Mouse (Mus musculus): ENCODE data around the gene Ptbp1.
A peak's percentile ranks its signal among the peaks of the same experiment; 100 is the strongest.

The Ptbp1 gene

DNA sequence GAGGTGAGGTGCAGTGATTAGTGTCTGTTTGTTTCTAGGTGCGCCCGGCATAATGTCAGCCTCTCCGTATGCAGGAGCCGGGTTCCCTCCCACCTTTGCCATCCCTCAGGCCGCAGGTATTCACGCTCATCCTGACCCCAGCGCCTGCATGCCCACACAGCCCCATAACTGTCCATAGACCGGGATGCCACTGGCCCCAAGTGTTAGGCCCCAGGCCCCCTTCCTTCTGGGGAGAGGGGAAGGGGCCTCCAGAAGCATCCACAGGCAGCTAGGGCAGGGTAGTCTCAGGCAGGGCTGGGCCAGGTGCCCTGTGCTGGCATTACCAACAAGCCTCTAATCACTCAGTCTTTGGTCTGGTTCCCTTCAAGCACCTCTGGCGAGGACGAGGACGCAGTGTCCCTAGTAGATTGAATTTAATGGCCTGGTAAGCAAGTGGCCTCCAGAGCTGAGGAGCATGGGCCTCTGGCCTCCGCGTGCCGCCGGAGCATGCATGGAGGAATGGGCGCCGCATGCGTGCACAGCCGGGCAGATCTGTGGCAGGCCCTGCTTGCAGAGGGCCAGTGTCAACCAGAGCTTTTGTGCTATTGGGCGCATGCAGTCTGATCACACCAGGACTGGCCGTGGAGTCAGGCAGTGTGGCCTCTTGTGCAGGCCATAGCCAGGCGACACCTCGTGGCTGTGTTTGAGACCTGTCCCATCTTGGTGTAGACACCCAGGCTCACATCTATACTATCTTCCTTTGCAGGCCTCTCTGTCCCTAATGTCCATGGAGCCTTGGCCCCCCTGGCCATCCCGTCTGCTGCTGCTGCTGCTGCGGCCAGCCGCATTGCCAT lies 6.1 kb downstream of the Ptbp1 start:
- DNase-seq, result no peak

GRCm38 (mm10) chr10:79861230-79862048 lies 7.2 kb downstream of the Ptbp1 start:
- peak; percentile 77 to 85 for DNase-seq

- no peak for DNase-seq
Observed at GRCm38 (mm10) chr10:79862049-79862788, 8.0 kb downstream of the Ptbp1 start.

GRCm38 (mm10) chr10:79862925-79863324 lies 8.7 kb downstream of the Ptbp1 start:
- DNase-seq, result no peak

DNA sequence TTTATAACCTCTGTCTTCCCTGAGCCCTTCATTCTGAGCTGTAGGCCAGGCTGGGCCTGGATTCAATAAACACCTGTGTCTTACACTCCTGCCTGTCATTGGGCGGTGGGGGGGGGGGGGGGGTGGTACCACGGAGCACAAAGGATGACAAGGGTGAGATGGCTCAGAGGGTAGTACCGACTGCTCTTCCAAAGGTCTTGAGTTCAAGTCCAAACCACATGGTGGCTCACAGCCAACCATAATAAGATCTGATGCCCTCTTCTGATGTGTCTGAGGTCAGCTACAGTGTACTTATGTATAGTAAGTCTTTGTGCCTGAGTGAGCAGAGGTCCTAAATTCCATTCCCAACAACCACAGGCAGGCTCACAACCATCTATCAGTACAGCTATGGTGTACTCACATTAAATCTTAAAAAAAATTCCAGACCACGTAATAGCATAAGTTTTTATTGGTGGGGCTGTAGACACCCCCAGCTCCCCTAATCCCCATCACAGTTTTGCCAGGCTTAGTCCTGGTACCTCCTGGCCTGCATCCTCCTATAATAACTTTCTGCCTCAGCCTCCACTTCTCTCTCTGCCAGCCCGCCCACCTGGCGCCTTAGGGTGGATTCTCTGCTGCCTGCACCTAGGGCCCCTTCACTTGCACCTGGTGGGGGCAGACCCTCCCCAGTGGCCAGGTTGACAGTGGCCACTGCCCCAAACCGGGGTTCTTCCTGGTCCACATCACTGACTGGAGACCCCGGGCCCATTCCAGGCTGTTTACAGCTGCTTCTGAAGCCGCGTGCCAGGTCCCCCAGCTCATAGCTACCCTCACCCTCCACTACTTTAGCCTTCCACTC lies 10.3 kb downstream of the Ptbp1 start:
- DNase-seq, result no peak

DNA sequence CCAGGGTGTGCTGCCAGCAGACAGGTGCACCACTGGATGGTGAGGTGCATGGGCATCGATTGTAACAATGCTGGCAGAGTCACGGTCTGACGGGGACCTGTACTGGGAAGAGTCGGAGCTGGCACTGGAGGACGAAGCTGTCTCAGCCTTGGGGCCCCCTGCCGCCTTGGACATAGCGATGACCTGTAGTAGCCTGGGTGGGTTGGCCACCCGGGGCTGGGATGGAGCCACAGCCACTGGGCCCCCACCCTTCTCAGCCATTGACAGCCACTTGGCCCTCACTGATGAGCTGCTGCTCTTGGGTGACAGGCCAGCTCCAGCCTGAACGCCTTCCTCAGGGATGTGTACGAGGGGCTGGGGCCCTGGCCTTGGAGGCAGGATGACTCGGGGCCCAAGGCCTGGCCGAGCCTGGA lies 11.0 kb downstream of the Ptbp1 start:
- no peak for DNase-seq

- peak; percentile 48 to 55 for DNase-seq
Observed at GRCm38 (mm10) chr10:79865801-79866295, 11.6 kb downstream of the Ptbp1 start.

DNA sequence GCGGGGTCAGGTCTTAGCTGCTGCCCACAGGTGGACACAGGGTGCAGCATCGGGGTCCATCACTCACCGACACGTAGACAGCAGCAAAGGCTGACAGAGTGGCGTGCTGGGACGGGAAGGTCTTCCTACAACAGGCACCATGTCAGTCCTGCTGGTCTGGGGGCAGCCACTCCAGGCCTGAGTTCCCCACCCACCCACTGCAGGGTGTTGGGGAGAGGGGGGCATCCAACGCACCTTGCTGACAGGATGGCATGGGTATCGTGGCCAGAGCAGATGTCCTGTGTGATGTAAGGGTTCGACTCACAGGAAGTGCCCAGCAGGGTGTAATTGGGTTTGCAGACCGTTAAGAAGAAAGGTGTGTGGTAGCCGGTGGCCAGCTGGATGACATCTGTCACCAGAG lies 12.4 kb downstream of the Ptbp1 start:
- DNase-seq, result no peak

DNA sequence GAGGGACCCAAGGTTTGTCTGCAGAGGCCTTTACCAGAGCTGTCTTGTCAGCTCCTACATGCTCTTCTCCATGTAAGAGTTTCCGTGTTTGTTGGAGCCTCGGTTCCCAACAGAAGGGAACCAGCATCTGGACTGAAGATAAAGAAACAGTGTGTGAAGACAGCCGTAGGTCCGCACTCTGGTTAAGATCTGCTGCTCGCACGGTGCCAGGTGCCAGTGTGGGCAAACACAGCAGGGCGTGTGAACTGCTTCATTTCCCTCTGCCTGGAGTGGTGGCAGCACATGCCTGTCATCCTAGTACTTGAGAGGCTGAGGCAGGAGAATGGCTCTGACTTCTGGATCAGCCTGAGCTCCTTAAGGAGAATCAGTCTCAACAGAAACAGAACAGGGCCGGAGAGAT lies 17.6 kb downstream of the Ptbp1 start:
- DNase-seq, result no peak

DNA sequence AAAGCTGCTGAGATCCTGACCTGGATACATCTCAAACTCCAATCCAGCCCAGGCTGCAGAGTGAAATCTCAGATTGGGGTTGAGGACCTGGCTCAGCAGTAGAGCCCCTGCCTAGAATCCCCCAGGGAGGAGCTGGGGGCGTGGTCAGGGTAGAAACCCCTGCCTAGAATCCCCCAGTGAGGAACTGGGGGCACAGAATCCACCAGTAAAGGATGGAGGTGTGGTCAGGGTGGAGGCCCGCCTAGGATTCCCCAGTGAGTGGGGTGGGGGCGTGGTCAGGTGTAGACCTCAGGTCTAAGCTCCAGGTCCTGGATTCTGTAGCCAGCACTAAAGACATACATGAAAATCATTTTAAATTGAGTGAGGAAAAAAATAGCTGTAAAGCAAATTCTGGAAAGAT lies 18.6 kb downstream of the Ptbp1 start:
- DNase-seq, result no peak

DNA sequence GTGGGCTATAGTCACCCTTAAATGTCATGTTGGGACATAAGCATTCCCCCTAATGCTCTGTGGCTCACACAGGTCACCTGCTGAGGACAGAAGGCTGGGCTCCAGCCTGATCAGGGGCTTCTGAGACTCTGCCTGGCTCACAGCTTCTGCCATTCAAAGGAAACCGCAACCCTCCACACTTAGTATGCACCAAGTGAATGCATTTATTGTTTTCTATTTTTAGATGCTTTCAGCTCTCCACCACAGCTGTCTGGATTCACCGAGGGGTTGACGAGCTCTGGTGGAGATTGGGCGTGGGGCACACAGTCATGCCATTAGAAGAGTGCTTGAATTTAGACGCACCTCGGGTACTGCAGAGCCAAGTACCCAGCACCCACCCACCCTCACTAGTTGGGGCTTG lies 19.1 kb downstream of the Ptbp1 start:
- no peak for DNase-seq

GRCm38 (mm10) chr10:79873715-79874289 lies 19.6 kb downstream of the Ptbp1 start:
- DNase-seq, result no peak

GRCm38 (mm10) chr10:79874290-79874862 lies 20.1 kb downstream of the Ptbp1 start, which contains the start of the genes Prtn3 and Plppr3:
Prtn3 (plus strand) TSS chr10:79874476.
Plppr3 (minus strand) TSS chr10:79874634.
- peak in 1 of 2 experiments; percentile 61 for DNase-seq

DNA sequence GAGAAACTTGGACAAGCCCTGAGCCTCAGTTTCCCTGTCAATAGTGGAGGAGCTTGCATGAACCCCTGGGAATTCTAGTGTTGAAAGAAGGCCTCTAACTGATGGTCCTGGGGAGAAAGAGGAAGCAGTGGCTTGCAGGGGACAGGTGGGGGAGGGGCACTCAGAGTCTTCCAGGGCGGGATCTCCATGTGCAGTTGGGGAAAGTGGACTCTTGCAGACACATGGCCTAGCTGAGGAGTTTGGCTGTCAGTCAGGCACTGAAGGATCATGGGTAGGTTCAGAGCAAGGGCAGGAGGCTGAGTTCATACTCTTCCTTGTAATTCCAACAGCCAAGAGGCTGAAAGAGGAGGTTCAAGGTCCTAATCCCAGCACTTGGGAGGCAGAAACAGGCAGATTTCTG lies 22.9 kb downstream of the Ptbp1 start:
- no peak for DNase-seq

DNA sequence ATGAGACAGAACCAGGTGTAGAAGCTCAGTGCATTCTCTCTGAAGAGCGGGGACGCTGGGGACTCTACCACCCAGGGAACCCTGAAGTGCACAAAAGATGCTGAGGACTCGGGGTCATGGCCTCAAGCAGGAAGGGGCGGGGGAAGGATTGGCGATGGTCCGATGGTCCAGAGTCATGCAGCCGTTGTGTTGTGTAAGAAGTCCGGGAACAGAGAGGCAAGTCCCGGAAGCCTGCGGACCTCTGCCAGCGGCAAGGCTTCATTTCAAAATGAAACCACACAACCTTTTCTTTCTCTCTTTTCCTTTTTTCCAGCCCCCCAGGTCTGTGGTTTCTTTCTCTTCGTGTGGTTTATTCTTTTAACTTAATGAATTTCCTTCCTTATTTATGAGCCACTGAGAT lies 23.5 kb downstream of the Ptbp1 start:
- DNase-seq, result no peak

GRCm38 (mm10) chr10:79879527-79879926 lies 25.3 kb downstream of the Ptbp1 start:
- no peak for DNase-seq

DNA sequence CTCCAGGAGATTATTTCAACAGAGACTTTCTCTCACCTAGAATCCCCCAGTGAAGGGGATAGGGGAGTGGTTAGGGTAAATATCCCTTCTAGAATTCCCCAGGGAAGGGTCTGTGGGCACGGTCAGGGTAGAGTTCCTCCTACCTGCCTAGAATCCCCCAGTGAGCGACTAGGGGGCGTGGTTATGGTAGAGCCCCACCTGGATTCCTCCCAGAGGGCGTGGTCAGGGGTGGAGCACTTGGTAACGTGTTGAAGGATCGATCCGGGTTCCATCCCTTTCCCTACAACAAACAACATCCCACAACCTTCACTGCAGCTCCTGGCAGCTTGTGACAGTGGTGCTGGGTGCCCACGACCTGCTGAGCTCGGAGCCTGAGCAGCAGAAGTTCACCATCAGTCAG lies 26.5 kb downstream of the Ptbp1 start:
- DNase-seq, result no peak

- no peak for DNase-seq
Observed at GRCm38 (mm10) chr10:79881981-79882380, 27.8 kb downstream of the Ptbp1 start.

DNA sequence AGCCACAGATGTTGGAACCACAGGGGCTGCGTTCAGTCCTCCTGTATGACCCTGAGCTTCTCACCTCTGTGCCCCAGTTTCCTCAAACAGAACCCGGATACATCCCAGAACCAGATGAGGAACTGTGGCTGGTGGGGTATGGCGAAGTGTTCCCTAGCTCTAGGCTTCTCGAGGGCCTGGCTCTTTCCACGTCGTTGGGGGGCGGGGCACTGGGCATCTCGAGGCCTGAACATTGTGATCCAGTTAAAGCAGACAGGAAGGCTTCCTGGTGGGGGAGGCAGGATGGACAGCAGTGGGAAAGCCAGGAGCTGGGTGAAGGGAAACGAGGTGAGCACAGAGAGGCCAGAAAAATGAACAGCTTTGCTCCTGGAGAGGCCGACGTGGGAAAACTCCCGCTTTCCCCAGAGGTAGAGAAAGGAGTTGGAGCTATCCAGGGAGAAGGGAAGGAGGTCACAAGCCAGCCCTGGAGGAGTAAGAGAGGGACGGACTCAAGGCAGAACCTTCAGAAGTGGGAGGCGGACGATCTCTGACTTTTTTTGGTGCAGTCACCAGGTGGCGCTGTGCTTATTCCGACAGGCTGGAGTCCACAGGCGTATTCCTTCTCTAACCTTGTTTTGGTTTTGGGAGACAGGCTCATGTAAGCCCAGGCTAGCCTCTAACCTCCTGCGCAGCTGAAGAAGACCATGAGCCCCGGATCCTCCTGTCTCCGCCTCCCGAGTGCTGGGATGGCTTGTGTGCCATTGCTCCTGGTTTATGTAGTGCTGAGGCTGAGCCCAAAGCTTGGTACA lies 29.3 kb downstream of the Ptbp1 start:
- DNase-seq, result peak; percentile 86 to 89

GRCm38 (mm10) chr10:79884446-79884845 lies 30.2 kb downstream of the Ptbp1 start:
- DNase-seq, result peak in 1 of 2 experiments; percentile 45

Data from cerebellum, adult 18-20 months (tissue).